Mouse (Mus musculus): ENCODE measurements around the gene Camta1. TPM values are rescaled to one million over a fixed set of nuclear protein-coding genes. Genes with fewer than 3 reads are reported as not detected.
"Not testable (repeated sequence)": the region's sequence is repeated elsewhere in the genome, so short reads cannot be mapped to it uniquely, and the experiment has no call there.

Gene Camta1
- polyA plus RNA-seq, 1 experiment from 2014 or later = 159 TPM

DNA sequence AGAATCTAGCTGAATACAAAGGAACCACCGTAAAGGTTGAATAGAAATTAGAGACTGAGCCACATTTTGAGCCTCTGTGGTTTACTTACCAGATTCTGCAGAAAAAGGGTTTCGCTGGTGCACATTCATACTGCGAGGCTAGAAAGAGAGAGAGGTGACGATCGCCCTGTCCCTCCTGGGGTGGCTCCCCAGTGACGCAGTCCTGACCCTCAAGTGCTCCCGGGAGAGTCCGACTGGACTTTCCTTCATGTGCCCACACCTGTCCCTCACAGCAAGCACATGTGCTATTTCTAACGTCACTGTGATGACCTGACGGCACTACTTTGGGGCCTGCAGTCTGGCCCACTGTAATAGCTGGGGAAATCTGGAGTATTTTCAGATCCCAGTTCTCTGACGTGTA is 823.9 kb downstream of the Camta1 start:
- H3K27me3 ChIP-seq (replicated peaks) = no peaks in the 10 kb centered on the region
- no peaks in the 10 kb centered on the region for H3K9me3 ChIP-seq (replicated peaks)
- H3K4me1 ChIP-seq (replicated peaks) = 0 out of 2 replicates have a peak, but pooled peaks cover 4% of the 10 kb centered on the region
- H3K36me3 ChIP-seq = 0 out of 2 replicates have a peak, but pooled peaks cover 4% of the 10 kb centered on the region
- WGBS = 85% methylated on average over 11 of the region's 11 CpGs
- no peak overlapping the region for H3K4me3 ChIP-seq
- ATAC-seq (ENCODE audit: insufficient number of reproducible peaks, low FRiP score) = no peak
- H3K27ac ChIP-seq (ENCODE audit: poor library complexity, severe bottlenecking) = no peak overlapping the region
- no peak overlapping the region for H3K9ac ChIP-seq
- H3K4me2 ChIP-seq = no peak overlapping the region

DNA sequence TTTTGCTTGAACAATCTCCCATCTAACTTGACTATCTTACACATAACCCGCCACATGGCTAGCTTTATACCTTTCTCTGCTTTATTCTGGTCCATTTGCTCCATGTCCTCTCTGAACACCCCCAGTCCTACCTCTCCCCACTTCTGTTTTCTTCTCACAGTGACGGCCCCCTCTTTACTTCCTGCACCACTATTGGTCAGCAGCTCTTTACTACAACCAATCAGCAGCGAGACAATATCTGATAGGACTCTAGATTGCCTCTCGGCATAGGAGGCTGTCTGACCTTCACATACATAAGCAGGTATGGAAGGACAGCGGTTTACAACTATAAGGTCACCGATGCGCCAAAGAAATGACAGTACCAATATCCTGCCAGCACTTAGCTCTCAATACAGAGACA is 825.2 kb downstream of the Camta1 start:
- Histone ChIP-seq H3K9ac (no peak overlapping the region), H3K4me1 (replicated peaks) (0 out of 2 replicates have a peak, but pooled peaks cover 1% of the 10 kb centered on the region), H3K4me3 (no peak overlapping the region), H3K27ac (ENCODE audit: poor library complexity, severe bottlenecking) (no peak overlapping the region), H3K27me3 (replicated peaks) (no peaks in the 10 kb centered on the region), H3K9me3 (replicated peaks) (no peaks in the 10 kb centered on the region), H3K36me3 (0 out of 2 replicates have a peak, but pooled peaks cover 4% of the 10 kb centered on the region), H3K4me2 (no peak overlapping the region)
- WGBS = 78% methylated on average over 7 of the region's 7 CpGs
- ATAC-seq (ENCODE audit: insufficient number of reproducible peaks, low FRiP score) = no peak

DNA sequence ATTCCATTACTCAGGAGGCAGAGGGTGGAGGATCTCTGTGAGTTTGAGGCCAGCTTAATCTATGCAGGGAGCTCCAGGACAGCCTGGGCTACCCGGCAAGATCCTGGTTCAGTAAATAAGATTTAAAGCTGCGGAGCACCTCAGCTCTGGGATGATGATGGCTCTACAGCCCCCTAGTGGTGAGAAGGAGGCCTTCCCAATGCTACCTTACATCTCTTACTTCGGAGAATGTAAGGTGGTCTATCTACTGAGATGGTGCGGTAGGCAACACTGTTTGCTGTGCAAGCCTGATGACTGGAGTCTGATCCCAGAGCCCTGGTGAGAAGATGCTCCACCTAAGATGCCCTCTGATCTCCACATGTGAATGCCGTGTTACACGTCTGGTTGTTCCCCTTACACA is 834.7 kb downstream of the Camta1 start:
- Histone ChIP-seq H3K9ac (no peak overlapping the region), H3K27me3 (replicated peaks) (no peaks in the 10 kb centered on the region), H3K9me3 (replicated peaks) (no peaks in the 10 kb centered on the region), H3K4me1 (replicated peaks) (peaks cover 4% of the 10 kb centered on the region), H3K36me3 (peaks cover 21% of the 10 kb centered on the region), H3K27ac (ENCODE audit: poor library complexity, severe bottlenecking) (no peak overlapping the region), H3K4me3 (no peak overlapping the region), H3K4me2 (no peak overlapping the region)
- no peak for ATAC-seq (ENCODE audit: insufficient number of reproducible peaks, low FRiP score)
- WGBS = 48% methylated on average over 6 of the region's 6 CpGs

DNA sequence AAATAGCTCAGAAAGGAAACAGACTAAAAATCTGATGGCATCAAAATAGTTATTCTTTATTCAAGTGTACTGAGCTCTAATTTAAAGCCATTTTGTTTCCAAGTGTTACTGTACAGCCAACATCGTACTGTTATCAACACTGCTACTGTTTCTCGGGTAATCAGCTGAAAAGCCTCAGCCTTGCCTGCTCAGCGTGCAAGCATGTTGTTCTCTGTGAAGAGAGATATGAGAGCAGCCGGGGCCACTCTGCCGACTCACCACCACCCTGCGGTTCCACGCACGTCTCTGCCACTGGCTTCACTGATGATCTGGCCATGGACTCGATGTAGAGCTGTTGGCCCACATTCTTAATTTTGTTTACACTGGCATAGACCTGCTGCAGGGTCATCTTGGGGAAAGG is 837.5 kb downstream of the Camta1 start:
- Histone ChIP-seq H3K4me1 (replicated peaks) (peaks cover 14% of the 10 kb centered on the region), H3K4me2 (no peak overlapping the region), H3K9ac (no peak overlapping the region), H3K27ac (ENCODE audit: poor library complexity, severe bottlenecking) (no peak overlapping the region), H3K36me3 (peaks cover 23% of the 10 kb centered on the region), H3K9me3 (replicated peaks) (no peaks in the 10 kb centered on the region), H3K27me3 (replicated peaks) (no peaks in the 10 kb centered on the region), H3K4me3 (no peak overlapping the region)
- ATAC-seq (ENCODE audit: insufficient number of reproducible peaks, low FRiP score) = no peak
- 33% methylated on average over 9 of the region's 9 CpGs for WGBS

DNA sequence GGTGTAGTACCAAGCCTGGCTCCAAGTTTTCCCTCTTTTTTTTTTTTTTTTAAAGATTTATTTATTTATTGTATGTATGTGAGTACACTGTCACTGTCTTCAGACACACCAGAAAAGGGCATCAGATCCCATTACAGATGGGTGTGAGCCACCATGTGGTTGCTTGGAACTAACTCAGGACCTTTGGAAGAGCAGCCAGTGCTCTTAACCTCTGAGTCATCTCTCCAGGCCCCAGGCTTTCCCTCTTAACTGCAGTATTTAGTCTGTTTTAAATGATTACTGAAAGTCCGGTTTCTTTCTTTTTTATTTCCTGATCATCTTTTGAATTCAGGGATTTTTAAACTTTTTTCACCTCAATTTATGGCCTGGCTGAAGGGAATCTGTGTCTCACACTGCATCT is 844.3 kb downstream of the Camta1 start:
- H3K9ac ChIP-seq; H3K27me3 ChIP-seq (replicated peaks); H3K9me3 ChIP-seq (replicated peaks); H3K4me3 ChIP-seq; ATAC-seq (ENCODE audit: insufficient number of reproducible peaks, low FRiP score); H3K27ac ChIP-seq (ENCODE audit: poor library complexity, severe bottlenecking); H3K4me2 ChIP-seq: not testable (repeated sequence)
- WGBS = 96% methylated on average over 1 of the region's 1 CpGs
- Histone ChIP-seq H3K36me3 (peaks cover 26% of the 10 kb centered on the region), H3K4me1 (replicated peaks) (peaks cover 14% of the 10 kb centered on the region)

DNA sequence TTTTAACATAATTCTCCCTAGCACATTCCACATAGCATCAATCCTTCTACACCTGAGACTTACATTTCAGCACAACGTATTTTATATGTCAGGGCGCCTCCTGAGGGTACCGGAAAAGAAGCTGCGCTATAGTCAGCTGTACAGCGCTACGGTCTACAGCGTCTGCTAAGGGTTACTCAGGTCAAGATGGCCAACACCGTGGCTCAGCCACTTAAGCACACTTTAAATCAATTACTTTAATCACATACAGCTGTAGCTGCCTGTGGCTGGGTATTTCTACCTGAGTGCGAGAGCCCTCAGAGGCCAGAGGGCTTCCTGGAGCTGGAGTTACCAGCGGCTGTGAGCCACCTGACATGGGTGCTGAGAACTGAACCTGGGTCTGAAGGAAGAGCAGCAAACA is 845.7 kb downstream of the Camta1 start:
- H3K36me3 ChIP-seq = peaks cover 17% of the 10 kb centered on the region
- H3K9me3 ChIP-seq (replicated peaks) = no peaks in the 10 kb centered on the region
- WGBS = 88% methylated on average over 10 of the region's 10 CpGs
- no peak overlapping the region for H3K9ac ChIP-seq
- H3K4me1 ChIP-seq (replicated peaks) = peaks cover 20% of the 10 kb centered on the region
- H3K4me3 ChIP-seq = no peak overlapping the region
- no peak overlapping the region for H3K27ac ChIP-seq (ENCODE audit: poor library complexity, severe bottlenecking)
- no peaks in the 10 kb centered on the region for H3K27me3 ChIP-seq (replicated peaks)
- no peak for ATAC-seq (ENCODE audit: insufficient number of reproducible peaks, low FRiP score)
- H3K4me2 ChIP-seq = no peak overlapping the region

DNA sequence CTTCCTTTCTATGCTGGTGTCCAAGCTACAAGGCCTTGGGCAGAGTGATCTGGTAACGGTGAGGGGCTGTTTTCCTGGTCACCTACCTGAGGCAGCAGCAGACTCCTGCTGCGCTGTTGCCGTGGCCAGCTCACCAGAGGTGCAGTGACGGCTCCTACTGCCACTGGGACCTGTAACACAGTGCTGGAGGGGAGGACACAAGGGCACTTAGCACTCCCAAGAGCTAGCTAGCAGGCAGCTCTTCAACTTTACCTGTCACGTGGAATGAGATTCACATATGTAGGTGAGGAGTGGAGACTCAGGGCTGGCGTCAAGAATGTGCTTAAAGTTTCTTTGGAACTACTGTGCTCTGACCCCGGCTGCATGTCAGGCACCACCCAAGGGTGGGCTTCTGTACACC is 851.4 kb downstream of the Camta1 start:
- no peak overlapping the region for H3K27ac ChIP-seq (ENCODE audit: poor library complexity, severe bottlenecking)
- no peaks in the 10 kb centered on the region for H3K9me3 ChIP-seq (replicated peaks)
- no peak overlapping the region for H3K9ac ChIP-seq
- H3K4me1 ChIP-seq (replicated peaks) = peaks cover 9% of the 10 kb centered on the region; the same call in 1 of the 2 replicates
- WGBS = 79% methylated on average over 7 of the region's 7 CpGs
- peaks cover 27% of the 10 kb centered on the region for H3K36me3 ChIP-seq
- H3K4me3 ChIP-seq = no peak overlapping the region
- no peak for ATAC-seq (ENCODE audit: insufficient number of reproducible peaks, low FRiP score)
- H3K4me2 ChIP-seq = no peak overlapping the region
- H3K27me3 ChIP-seq (replicated peaks) = no peaks in the 10 kb centered on the region

DNA sequence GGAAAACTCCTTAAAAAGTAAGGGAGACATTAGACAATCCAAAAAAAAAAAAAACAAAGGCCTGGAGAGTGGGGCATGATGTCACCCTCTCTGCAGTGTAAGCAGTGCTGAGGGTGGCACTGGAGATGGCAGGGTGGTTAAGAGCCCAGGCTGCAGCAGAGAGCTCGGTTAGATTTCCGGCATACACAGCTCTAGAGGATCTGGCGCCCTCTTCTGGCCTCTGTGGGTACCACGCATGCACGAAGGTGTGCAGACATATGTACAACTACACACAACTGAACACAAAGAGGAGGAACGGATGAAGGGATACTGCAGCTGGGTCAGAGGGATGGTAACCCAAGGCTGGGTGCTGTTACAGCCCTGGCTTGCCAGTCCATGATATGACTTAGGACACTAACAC is 854.7 kb downstream of the Camta1 start:
- ATAC-seq (ENCODE audit: insufficient number of reproducible peaks, low FRiP score) = no peak
- 48% methylated on average over 6 of the region's 6 CpGs for WGBS
- Histone ChIP-seq H3K9me3 (replicated peaks) (no peaks in the 10 kb centered on the region), H3K4me2 (no peak overlapping the region), H3K27me3 (replicated peaks) (no peaks in the 10 kb centered on the region), H3K4me1 (replicated peaks) (peaks cover 1% of the 10 kb centered on the region; the same call in 1 of the 2 replicates), H3K27ac (ENCODE audit: poor library complexity, severe bottlenecking) (no peak overlapping the region), H3K4me3 (no peak overlapping the region), H3K9ac (no peak overlapping the region), H3K36me3 (peaks cover 31% of the 10 kb centered on the region)

- no peak for ATAC-seq (ENCODE audit: insufficient number of reproducible peaks, low FRiP score)
- no peak overlapping the region for H3K4me3 ChIP-seq
- no peak overlapping the region for H3K9ac ChIP-seq
- H3K27ac ChIP-seq (ENCODE audit: poor library complexity, severe bottlenecking) = no peak overlapping the region
- WGBS = 85% methylated on average over 13 of the region's 13 CpGs
- H3K27me3 ChIP-seq (replicated peaks) = no peaks in the 10 kb centered on the region
- H3K4me1 ChIP-seq (replicated peaks) = no peaks in the 10 kb centered on the region
- peaks cover 31% of the 10 kb centered on the region for H3K36me3 ChIP-seq
- no peak overlapping the region for H3K4me2 ChIP-seq
- no peaks in the 10 kb centered on the region for H3K9me3 ChIP-seq (replicated peaks)
Measured at GRCm38 (mm10) chr4:151005656-151006318, 855.9 kb downstream of the Camta1 start.

DNA sequence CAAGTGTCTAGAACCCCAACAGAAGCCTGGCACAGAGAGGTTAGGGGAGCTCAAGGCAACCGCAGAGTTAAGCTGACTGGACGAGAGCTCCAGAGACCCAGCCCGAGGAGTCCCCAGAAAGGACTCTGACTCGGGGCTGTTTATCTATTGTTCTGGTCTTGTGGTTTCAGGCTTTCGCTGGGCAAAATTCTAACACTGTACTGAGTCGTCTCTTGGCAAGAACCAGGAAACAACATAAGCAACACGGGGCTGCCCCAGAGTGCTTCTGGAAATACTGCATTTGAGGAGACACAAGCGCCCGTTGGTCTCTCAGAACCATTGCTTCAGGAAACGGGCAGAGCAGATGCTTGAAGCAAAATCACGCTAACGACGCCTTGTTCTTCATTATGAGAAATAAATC is 860.3 kb downstream of the Camta1 start:
- Histone ChIP-seq H3K4me1 (replicated peaks) (no peaks in the 10 kb centered on the region), H3K4me2 (no peak overlapping the region), H3K9ac (no peak overlapping the region), H3K27ac (ENCODE audit: poor library complexity, severe bottlenecking) (no peak overlapping the region), H3K9me3 (replicated peaks) (no peaks in the 10 kb centered on the region), H3K4me3 (no peak overlapping the region), H3K36me3 (peaks cover 15% of the 10 kb centered on the region), H3K27me3 (replicated peaks) (0 out of 2 replicates have a peak, but pooled peaks cover 5% of the 10 kb centered on the region)
- no peak for ATAC-seq (ENCODE audit: insufficient number of reproducible peaks, low FRiP score)
- 69% methylated on average over 13 of the region's 13 CpGs for WGBS

DNA sequence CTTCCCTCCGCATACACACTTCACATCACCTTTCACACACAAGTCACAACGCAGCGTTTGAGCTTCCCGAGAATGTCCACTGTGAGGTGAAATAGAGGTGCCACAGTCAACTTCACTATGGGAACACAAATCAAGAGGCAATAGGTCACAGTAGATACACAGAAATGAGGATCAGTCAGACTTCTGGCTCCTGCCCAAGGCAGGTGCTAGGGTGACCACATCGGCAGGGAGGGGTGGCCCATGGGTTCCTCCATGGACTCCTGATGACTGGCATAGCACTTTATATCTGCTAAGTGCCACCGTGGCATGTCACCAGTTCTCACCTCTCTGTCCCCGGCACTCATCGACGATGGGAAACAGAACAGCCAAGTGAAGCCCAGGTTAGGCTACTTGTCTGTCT is 863.0 kb downstream of the Camta1 start:
- no peak for ATAC-seq (ENCODE audit: insufficient number of reproducible peaks, low FRiP score)
- whole genome bisulfite sequencing = 88% methylated on average over 9 of the region's 9 CpGs
- H3K4me3 ChIP-seq = no peak overlapping the region

DNA sequence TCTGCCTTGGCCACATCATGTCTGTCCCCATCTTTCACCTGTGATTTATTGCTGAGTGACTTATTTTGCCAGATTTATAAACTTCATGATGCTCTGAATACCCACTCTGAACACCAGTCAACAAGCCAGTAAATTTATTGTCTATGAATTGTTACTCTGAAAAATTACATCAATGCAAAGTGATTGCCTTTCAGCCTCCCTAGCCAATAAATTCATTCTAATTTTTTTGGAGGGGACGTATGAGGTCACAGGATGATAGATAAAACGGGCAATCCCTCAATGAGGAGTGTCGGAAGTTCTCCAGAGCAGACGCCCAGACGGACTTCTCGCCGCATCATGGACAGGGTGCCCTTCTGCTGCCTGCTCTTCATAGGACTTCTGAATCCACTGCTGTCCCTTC is 864.9 kb downstream of the Camta1 start, which contains the start of gene Uts2:
Gene Uts2 (plus strand): TSS at position 301 of the 400 bp plus-strand sequence.
- Histone ChIP-seq H3K9ac (no peak within 1 kb of the TSS), H3K27ac (ENCODE audit: poor library complexity, severe bottlenecking) (no peak within 1 kb of the TSS), H3K4me3 (no peak within 1 kb of the TSS), H3K27me3 (replicated peaks) (0 out of 2 replicates have a peak, but pooled peaks cover 5% of the 10 kb centered on the region), H3K4me1 (replicated peaks) (no peaks in the 10 kb centered on the region), H3K36me3 (no peaks in the 10 kb centered on the region), H3K9me3 (replicated peaks) (0 out of 2 replicates have a peak, but pooled peaks cover 3% of the 10 kb centered on the region), H3K4me2 (no peak within 1 kb of the TSS)
- WGBS = 77% methylated on average over 7 of the region's 7 CpGs
- no peak for ATAC-seq (ENCODE audit: insufficient number of reproducible peaks, low FRiP score)

More for the DNA sequence above, 863.0 kb downstream of the Camta1 start:
- H3K36me3 ChIP-seq = no peaks in the 10 kb centered on the region
- H3K27ac ChIP-seq (ENCODE audit: poor library complexity, severe bottlenecking) = no peak overlapping the region
- no peak overlapping the region for H3K9ac ChIP-seq
- H3K4me1 ChIP-seq (replicated peaks) = no peaks in the 10 kb centered on the region
- no peaks in the 10 kb centered on the region for H3K9me3 ChIP-seq (replicated peaks)
- 0 out of 2 replicates have a peak, but pooled peaks cover 5% of the 10 kb centered on the region for H3K27me3 ChIP-seq (replicated peaks)
- H3K4me2 ChIP-seq = no peak overlapping the region

All from heart, embryonic 12.5 days (tissue).